Mouse (Mus musculus) myocyte (in vitro differentiated cells): ENCODE data around the gene Brat1. TPM values are rescaled to one million over a fixed set of nuclear protein-coding genes. Genes with fewer than 3 reads are reported as not detected.

Source experiments
- H3K27me3 ChIP-seq: one replicate; pipeline ENCODE4 v1.6.1; 2011; ENCODE audit not compliant: control insufficient read depth, insufficient read depth, insufficient read length
- H3K36me3 ChIP-seq: one replicate; pipeline ENCODE4 v1.6.1; 2011; ENCODE audit not compliant: control insufficient read depth, insufficient read depth
- H3K4me2 ChIP-seq: one replicate; pipeline ENCODE4 v1.6.1; 2011; ENCODE audit warnings: low read depth, control low read depth
- H3K4me3 ChIP-seq: one replicate; pipeline ENCODE4 v1.5.1; 2011; ENCODE audit warnings: mild to moderate bottlenecking, control low read depth, moderate library complexity
- H3K79me2 ChIP-seq: one replicate; pipeline ENCODE4 v1.6.1; 2011; ENCODE audit not compliant: control insufficient read depth, insufficient read depth
- H3ac ChIP-seq: one replicate; pipeline ENCODE4 v1.6.1; 2011; ENCODE audit not compliant: control insufficient read depth, insufficient read length
- CEBPB ChIP-seq: IDR thresholded peaks from 2 replicates; pipeline ENCODE4 v1.6.1; 2011; ENCODE audit warnings: mild to moderate bottlenecking, moderate library complexity; ENCODE audit not compliant: poor library complexity, insufficient read depth, severe bottlenecking
- E2F4 ChIP-seq: IDR thresholded peaks from one replicate; pipeline ENCODE4 v1.6.1; 2011; ENCODE audit warnings: mild to moderate bottlenecking, control low read depth, moderate library complexity; ENCODE audit not compliant: insufficient read depth
- MAX ChIP-seq: IDR thresholded peaks from one replicate; pipeline ENCODE4 v1.6.1; 2011; ENCODE audit warnings: low read depth, mild to moderate bottlenecking, control low read depth
- MYOD1 ChIP-seq, 3 experiments: IDR thresholded peaks; one replicate each; pipeline ENCODE4 v1.6.1; 2011; ENCODE audit warnings: control low read depth in 2 of 3, low read depth in 2 of 3, mild to moderate bottlenecking in 2 of 3, moderate library complexity in 1 of 3; ENCODE audit not compliant: insufficient read length in 2 of 3, control insufficient read depth in 1 of 3
- MYOG ChIP-seq, 3 experiments: IDR thresholded peaks; one replicate each; pipeline ENCODE4 v1.6.1; 2011; ENCODE audit warnings: control low read depth in 2 of 3, low read depth in 2 of 3, mild to moderate bottlenecking in 2 of 3; ENCODE audit not compliant: insufficient read length in 2 of 3, control insufficient read depth in 1 of 3, insufficient read depth in 1 of 3
- POLR2A ChIP-seq: IDR thresholded peaks from one replicate; pipeline ENCODE4 v1.6.1; 2011; ENCODE audit warnings: low read depth, mild to moderate bottlenecking, control low read depth, moderate library complexity; ENCODE audit not compliant: insufficient read length
- POLR2AphosphoS2 ChIP-seq: IDR thresholded peaks from one replicate; pipeline ENCODE4 v1.6.1; 2011; ENCODE audit warnings: low read depth, control low read depth; ENCODE audit not compliant: insufficient read length
- REST ChIP-seq: IDR thresholded peaks from one replicate; pipeline ENCODE4 v1.6.1; 2011; ENCODE audit warnings: mild to moderate bottlenecking, control low read depth, moderate library complexity; ENCODE audit not compliant: insufficient read depth, insufficient read length
- SRF ChIP-seq: IDR thresholded peaks from one replicate; pipeline ENCODE4 v1.6.1; 2011; ENCODE audit warnings: low read depth; ENCODE audit not compliant: control insufficient read depth, insufficient read length
- TCF12 ChIP-seq: IDR thresholded peaks from one replicate; pipeline ENCODE4 v1.6.1; 2011; ENCODE audit warnings: mild to moderate bottlenecking, control low read depth; ENCODE audit not compliant: poor library complexity, insufficient read depth, severe bottlenecking
- TCF3 ChIP-seq: IDR thresholded peaks from one replicate; pipeline ENCODE4 v1.6.1; 2011; ENCODE audit warnings: low read depth, control low read depth; ENCODE audit not compliant: insufficient read length
- USF1 ChIP-seq: IDR thresholded peaks from one replicate; pipeline ENCODE4 v1.6.1; 2011; ENCODE audit warnings: low read depth, mild to moderate bottlenecking, control low read depth, moderate library complexity
- polyA plus RNA-seq: library from polyadenylated mRNA; unstranded; fragments of >200 nt; fragmentation: generic; extraction: Trizol; gene quantifications from one replicate; pipeline ENCODE4 v1.2.1, GENCODE M21; 2012; ENCODE audit warnings: missing spikeins

The Brat1 gene
- polyA plus RNA-seq, 1 experiment, result 14.2 TPM

DNA sequence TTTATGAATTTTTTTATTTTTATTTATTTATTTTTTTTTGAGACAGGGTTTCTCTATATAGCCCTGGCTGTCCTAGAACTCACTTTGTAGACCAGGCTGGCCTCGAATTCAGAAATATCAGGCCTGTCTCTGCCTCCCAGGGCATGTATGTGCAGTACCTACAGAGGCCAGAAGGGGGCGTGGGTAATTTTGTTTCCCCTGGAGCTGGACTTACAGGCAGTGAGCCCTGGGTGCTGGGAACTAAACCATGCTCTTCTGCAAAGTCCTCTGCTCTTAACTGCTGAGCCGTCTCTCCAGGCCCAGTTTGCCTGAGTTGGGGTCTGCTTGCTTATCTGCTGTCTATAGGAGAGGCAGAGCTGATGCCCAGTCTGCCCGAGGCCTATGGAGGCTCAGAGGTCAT, 27.4 kb downstream of the Brat1 start:
- Histone ChIP-seq H3K27me3 (peaks cover 16% of the 10 kb centered on the region), H3K79me2 (no peaks in the 10 kb centered on the region), H3ac (no peak overlapping the region), H3K4me2 (no peak overlapping the region), H3K36me3 (no peaks in the 10 kb centered on the region), H3K4me3 (no peak overlapping the region)
- TF ChIP-seq REST (no peak), MYOD1 (IDR thresholded peaks at IDR 0.05; ENCODE audit: control insufficient read depth in 1 of 3, insufficient read length in 2 of 3, low read depth in 2 of 3) (no peak), SRF (no peak), POLR2AphosphoS2 (no peak), TCF12 (no peak), USF1 (no peak), MAX (no peak), CEBPB (no peak), TCF3 (no peak), POLR2A (no peak), MYOG (IDR thresholded peaks at IDR 0.05; ENCODE audit: control insufficient read depth in 1 of 3, insufficient read depth in 1 of 3, insufficient read length in 2 of 3, low read depth in 2 of 3) (no peak), E2F4 (no peak)

DNA sequence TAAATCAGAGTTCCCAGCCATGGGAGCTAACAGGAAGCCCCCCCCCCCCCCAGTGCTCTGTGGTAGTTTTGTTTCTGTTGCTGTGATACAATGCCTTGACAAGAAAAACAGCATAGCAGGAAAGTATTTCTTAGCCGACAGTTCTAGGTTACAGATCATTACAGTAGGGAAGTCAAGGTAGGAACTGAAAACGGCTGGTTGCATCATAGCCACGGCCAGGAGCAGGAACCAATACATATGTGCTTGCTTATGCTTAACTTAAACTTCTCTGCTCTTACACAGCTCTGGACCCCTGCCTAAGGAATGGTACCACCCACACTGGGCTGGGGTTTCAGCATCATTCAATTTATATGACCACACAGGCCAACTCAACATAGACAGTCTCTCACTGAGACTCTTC, 28.5 kb downstream of the Brat1 start:
- peaks cover 17% of the 10 kb centered on the region for H3K27me3 ChIP-seq
- TF ChIP-seq POLR2A, result no peak
- TF ChIP-seq POLR2AphosphoS2, result no peak
- TF ChIP-seq MYOG (IDR thresholded peaks at IDR 0.05; ENCODE audit: control insufficient read depth in 1 of 3, insufficient read depth in 1 of 3, insufficient read length in 2 of 3, low read depth in 2 of 3), result no peak
- TF ChIP-seq MYOD1 (IDR thresholded peaks at IDR 0.05; ENCODE audit: control insufficient read depth in 1 of 3, insufficient read length in 2 of 3, low read depth in 2 of 3), result no peak

DNA sequence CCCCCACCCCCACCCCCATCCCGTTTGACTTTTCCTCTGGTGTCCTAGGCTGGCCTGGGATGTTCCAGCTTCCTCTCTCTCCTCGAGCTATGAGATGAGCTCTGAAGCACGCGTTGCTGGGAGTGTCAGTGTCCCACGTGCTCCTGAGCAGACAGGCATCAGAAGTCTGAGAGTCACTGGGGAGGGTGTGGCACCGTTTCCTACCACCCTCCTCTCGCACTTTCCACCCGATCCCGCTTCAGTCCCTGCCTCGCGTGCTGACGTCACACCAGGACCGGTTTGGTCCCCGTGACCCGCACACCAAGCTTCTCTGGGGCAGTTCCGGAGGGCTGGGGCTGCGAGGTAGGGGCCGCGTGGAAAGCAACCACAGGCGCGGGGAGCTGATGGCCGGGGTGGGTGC, 30.5 kb downstream of the Brat1 start:
- no peak overlapping the region for H3K4me3 ChIP-seq
- no peaks in the 10 kb centered on the region for H3K36me3 ChIP-seq
- no peaks in the 10 kb centered on the region for H3K79me2 ChIP-seq
- TF ChIP-seq MAX (peak; percentile 45), TCF12 (no peak)
- peak overlapping the region; percentile 55 for H3K4me2 ChIP-seq
- H3K27me3 ChIP-seq, result peaks cover 22% of the 10 kb centered on the region
- no peak overlapping the region for H3ac ChIP-seq

More for the DNA sequence above, 28.5 kb downstream of the Brat1 start:
- no peak overlapping the region for H3K4me3 ChIP-seq
- no peak overlapping the region for H3K4me2 ChIP-seq
- H3K36me3 ChIP-seq, result no peaks in the 10 kb centered on the region
- no peak overlapping the region for H3ac ChIP-seq
- no peaks in the 10 kb centered on the region for H3K79me2 ChIP-seq

DNA sequence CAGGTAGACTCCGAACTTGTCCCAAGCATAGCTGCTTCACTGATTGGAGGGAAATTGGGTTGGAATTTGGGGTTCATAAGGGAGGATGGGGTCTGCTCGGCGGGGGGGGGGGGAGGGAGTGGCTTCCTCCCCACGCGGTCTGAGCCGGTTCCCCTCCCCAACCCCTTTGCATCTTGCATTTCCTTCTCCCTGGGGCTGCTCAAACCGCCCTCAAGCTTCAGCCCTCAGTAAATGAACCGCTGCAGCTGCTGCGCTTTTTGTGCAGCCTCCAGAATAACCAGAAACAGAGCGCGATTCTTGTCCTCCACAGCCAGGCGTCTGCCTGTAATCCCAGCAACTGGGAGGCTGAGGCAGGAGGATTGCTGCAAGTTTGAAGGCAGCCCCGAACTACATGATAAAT, 31.4 kb downstream of the Brat1 start:
- H3K36me3 ChIP-seq, result no peaks in the 10 kb centered on the region
- no peak overlapping the region for H3ac ChIP-seq
- H3K27me3 ChIP-seq, result peaks cover 22% of the 10 kb centered on the region
- H3K79me2 ChIP-seq, result no peaks in the 10 kb centered on the region
- TF ChIP-seq TCF12 (no peak), MYOD1 (IDR thresholded peaks at IDR 0.05; ENCODE audit: control insufficient read depth in 1 of 3, insufficient read length in 2 of 3, low read depth in 2 of 3) (no peak), POLR2AphosphoS2 (no peak)
- no peak overlapping the region for H3K4me2 ChIP-seq
- no peak overlapping the region for H3K4me3 ChIP-seq

DNA sequence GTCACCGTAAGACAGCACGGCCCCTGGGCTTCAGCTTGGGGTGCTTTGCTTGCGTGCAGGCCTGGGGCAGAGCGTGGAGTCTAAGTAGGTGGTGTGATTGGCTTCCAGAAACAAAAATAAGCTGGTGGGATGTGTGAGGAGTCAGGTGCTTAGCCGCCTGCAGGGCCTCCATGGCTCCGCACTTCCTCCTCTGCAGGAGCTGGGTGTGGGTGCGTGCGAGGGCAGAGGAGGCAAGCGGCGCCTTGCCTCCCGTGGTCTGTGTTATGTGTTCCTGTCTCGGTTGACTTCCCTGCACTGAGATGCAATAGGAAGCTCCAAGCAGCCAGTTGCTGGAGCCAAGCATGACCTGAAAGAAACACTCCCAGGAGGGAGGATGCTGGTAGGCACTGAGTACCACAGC, 35.0 kb downstream of the Brat1 start:
- no peaks in the 10 kb centered on the region for H3K36me3 ChIP-seq
- H3K4me3 ChIP-seq, result no peak overlapping the region
- H3K79me2 ChIP-seq, result no peaks in the 10 kb centered on the region
- no peak overlapping the region for H3K4me2 ChIP-seq
- peaks cover 22% of the 10 kb centered on the region for H3K27me3 ChIP-seq
- TF ChIP-seq MYOG (IDR thresholded peaks at IDR 0.05; ENCODE audit: control insufficient read depth in 1 of 3, insufficient read depth in 1 of 3, insufficient read length in 2 of 3, low read depth in 2 of 3), result no peak
- TF ChIP-seq TCF12, result no peak
- TF ChIP-seq REST, result no peak
- TF ChIP-seq MAX, result no peak
- TF ChIP-seq POLR2AphosphoS2, result no peak
- no peak for TF ChIP-seq MYOD1 (IDR thresholded peaks at IDR 0.05; ENCODE audit: control insufficient read depth in 1 of 3, insufficient read length in 2 of 3, low read depth in 2 of 3)
- TF ChIP-seq TCF3, result no peak
- TF ChIP-seq POLR2A, result no peak
- TF ChIP-seq SRF, result no peak
- TF ChIP-seq E2F4, result no peak
- TF ChIP-seq CEBPB, result no peak
- no peak for TF ChIP-seq USF1
- H3ac ChIP-seq, result no peak overlapping the region

DNA sequence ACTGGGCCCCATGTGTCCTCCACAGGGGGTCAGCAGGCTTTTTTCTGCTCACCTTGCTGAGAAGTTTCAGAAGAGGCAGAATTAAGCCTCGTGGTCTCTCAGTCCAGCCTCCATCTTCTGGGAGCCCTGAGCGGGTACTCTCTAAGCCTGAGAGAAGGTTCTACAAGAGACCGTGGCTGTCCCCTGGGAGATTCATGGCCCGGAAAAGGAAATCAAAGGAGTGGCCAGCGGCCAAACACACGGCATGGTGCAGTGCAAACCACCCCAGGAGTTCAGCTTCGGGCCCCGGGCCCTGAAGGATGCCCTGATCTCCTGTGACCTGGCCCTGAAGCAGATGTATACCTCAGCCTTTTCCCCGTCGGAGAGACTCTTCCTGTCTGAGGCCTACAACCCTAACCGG, 36.2 kb downstream of the Brat1 start:
- Histone ChIP-seq H3K4me3 (no peak overlapping the region), H3K27me3 (peaks cover 14% of the 10 kb centered on the region), H3K36me3 (no peaks in the 10 kb centered on the region), H3ac (no peak overlapping the region), H3K4me2 (no peak overlapping the region), H3K79me2 (no peaks in the 10 kb centered on the region)
- TF ChIP-seq CEBPB, result no peak
- TF ChIP-seq TCF12, result no peak
- no peak for TF ChIP-seq POLR2A
- TF ChIP-seq MYOD1 (IDR thresholded peaks at IDR 0.05; ENCODE audit: control insufficient read depth in 1 of 3, insufficient read length in 2 of 3, low read depth in 2 of 3), result no peak
- TF ChIP-seq E2F4, result no peak
- no peak for TF ChIP-seq SRF
- no peak for TF ChIP-seq MAX
- TF ChIP-seq POLR2AphosphoS2, result no peak
